Mouse (Mus musculus) adrenal gland, postnatal 14 days (tissue): ENCODE results near the gene Dnajb1. TPM values are rescaled to one million over a fixed set of nuclear protein-coding genes. Genes with fewer than 3 reads are reported as not detected.

ENCODE experiments used
- DNase-seq: peaks from one replicate; pipeline ENCODE4 v3.0.0; 2021; ENCODE audit warnings: mixed read lengths
- total RNA-seq: library from RNA; stranded (reverse); gene quantifications from 2 replicates; pipeline ENCODE4 v1.2.3, GENCODE M21; 2021

The Dnajb1 gene
- total RNA-seq, 1 experiment from 2014 or later: 38.3 TPM

- no peak for DNase-seq
These were observed 48.0 kb downstream of the Dnajb1 start for GRCm38 (mm10) chr8:83656043-83656442.

DNA sequence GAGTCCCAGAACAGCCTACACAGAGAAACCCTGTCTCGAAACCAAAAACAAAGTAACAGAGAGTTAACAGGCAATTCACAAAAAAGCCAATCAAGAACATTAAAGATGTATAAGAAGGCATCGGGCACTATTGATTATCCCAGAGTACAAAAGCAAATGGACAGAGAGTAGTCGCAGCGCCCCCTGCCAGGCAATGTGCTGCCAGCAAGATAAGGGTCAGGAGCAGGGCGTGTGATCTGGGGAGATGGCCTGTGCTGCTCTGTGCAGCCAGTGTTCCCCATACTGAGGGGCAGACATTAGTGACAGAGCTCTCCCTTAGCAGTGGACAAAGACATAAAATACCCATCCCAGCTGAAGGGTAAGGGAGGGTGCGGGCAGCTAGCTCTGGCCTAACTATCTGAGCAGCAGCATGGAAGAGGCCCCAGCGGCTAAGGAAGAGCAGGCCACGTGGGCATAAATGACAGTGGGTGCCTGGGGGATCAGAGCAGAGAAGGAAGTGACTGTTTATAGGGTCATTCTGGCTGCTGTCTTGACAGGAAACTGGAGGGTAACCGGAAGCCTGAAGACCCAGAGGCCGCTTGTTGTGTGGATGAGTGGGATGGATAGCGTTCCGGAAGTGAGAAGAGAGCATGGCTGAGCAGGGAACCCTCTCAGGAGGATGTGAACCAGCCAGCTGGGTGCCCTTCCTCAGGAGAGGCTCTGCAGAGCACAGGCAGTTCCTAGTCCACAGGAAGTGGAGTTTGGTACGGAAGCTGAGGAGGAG, 48.7 kb downstream of the Dnajb1 start:
- DNase-seq: peak; percentile 51

GRCm38 (mm10) chr8:83660545-83660944, 52.6 kb downstream of the Dnajb1 start:
- no peak for DNase-seq

GRCm38 (mm10) chr8:83660995-83661680, 53.1 kb downstream of the Dnajb1 start:
- no peak for DNase-seq

Other genes with a start within 250 kb of the Dnajb1 start
- gene Clgn, start 218.3 kb upstream of the Dnajb1 start, total RNA-seq: 0.15 and 0.94 TPM in 2 replicates
- gene Scoc, start 149.8 kb upstream of the Dnajb1 start, total RNA-seq: 59.0 and 69.6 TPM in 2 replicates
- not detected in 2 replicates for gene Olfr370, start 72.4 kb upstream of the Dnajb1 start, total RNA-seq
- gene Ndufb7, start 41.5 kb upstream of the Dnajb1 start, total RNA-seq: 328 TPM in 2 replicates
- 340 and 372 TPM in 2 replicates for gene Tecr, start 222 bp upstream of the Dnajb1 start, total RNA-seq
- gene Gipc1, start 44.5 kb downstream of the Dnajb1 start, total RNA-seq: 39.6 and 47.5 TPM in 2 replicates
- gene Ptger1, start 58.5 kb downstream of the Dnajb1 start, total RNA-seq: 0.98 and 1.4 TPM in 2 replicates
- gene Pkn1, start 91.0 kb downstream of the Dnajb1 start, total RNA-seq: 125 and 151 TPM in 2 replicates
- gene Ddx39, start 107.0 kb downstream of the Dnajb1 start, total RNA-seq: 31.2 and 32.9 TPM in 2 replicates
- 47.5 and 49.0 TPM in 2 replicates for gene Adgre5, start 133.1 kb downstream of the Dnajb1 start, total RNA-seq